Mouse (Mus musculus) embryonic fibroblast, embryonic 13.5 days (primary cell): ENCODE results near the gene Zbtb26.

Experiments used
- CTCF ChIP-seq: IDR thresholded peaks from 2 replicates; pipeline ENCODE4 v1.5.1; 2011; ENCODE audit warnings: mild to moderate bottlenecking, control low read depth, low read length, moderate library complexity, borderline replicate concordance; ENCODE audit not compliant: insufficient read depth
- POLR2A ChIP-seq: IDR thresholded peaks from 2 replicates; pipeline ENCODE4 v1.6.1; 2011; ENCODE audit warnings: low read depth, mild to moderate bottlenecking, control low read depth, low read length, moderate library complexity

GRCm38 (mm10) chr2:37442611-37443591, at the start of gene Zbtb26, which contains the start of the genes Zbtb6 and Rabgap1:
- TF ChIP-seq CTCF: no peak
- TF ChIP-seq POLR2A: peak; percentile 82
